Mouse (Mus musculus) adrenal gland (tissue): Measurements from ENCODE around the gene Cdh1.
"Not testable (repeated sequence)": the region's sequence is repeated elsewhere in the genome, so short reads cannot be mapped to it uniquely, and the experiment has no call there.

Source experiments
- intact Hi-C: fragments of 180-260 bp; cut with DNase I; formaldehyde crosslinking; loops from one replicate; pipeline ENCODE4 v1.15.1; 2025
- long read RNA-seq, 2 experiments: library from polyadenylated mRNA; unstranded; transcript quantifications; one replicate each; pipeline ENCODE4 v2.0.0; 2020; ENCODE audit warnings: borderline replicate concordance in 1 of 2; ENCODE audit not compliant: insufficient replicate concordance in 1 of 2

The Cdh1 gene
- long read RNA-seq, experiment 1, result 0 reads
- long read RNA-seq, experiment 2, result 0 reads

DNA sequence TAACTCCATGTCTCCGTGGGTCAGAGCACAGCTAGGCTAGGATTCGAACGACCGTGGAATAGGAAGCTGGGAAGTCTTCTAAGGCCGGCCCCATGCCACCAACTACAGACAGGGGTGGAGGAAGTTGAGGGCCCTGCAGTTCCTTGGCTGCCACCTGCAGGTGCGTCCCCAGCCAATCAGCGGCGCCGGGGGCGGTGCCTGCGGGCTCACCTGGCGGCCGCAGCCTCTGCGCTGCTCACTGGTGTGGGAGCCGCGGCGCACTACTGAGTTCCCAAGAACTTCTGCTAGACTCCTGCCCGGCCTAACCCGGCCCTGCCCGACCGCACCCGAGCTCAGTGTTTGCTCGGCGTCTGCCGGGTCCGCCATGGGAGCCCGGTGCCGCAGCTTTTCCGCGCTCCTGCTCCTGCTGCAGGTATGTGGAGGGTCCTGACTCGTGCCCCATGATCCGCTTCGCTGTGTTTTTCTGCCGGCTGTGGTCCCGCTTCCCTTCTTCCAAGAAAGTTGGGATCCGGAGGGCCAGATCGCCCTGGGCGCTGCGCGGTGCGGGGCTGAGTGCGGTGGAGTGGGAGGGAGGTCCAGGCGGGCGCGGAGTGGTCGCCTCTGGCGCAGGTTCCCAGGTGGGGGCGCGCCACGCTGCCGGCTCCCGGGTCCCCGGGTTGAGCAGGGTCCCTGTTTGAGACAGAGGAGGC is at the start of gene Cdh1:
Gene Cdh1 (plus strand): TSS at position 221 of the 689 bp plus-strand sequence.
- intact Hi-C loops, result no loop called here

DNA sequence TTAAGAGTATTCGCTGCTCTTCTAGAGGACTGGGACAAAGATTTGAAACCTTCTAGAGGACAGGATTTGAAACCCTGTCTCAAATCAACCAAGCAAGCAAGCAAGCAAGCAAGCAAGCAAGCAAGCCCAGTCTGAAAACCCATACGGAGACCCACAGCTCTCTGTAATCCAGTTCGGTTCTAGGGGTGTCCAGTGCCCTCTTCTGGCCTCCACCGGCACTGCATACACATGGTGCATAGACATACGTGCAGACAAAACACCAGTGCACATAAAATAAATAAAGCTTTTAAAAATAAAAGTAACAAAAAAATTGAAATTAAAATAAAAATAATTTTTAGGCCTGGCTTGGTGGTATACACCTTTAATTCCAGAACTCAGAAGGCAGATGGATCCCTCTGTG is 49.1 kb upstream of the Cdh1 start:
- intact Hi-C loops, result no loop called here

DNA sequence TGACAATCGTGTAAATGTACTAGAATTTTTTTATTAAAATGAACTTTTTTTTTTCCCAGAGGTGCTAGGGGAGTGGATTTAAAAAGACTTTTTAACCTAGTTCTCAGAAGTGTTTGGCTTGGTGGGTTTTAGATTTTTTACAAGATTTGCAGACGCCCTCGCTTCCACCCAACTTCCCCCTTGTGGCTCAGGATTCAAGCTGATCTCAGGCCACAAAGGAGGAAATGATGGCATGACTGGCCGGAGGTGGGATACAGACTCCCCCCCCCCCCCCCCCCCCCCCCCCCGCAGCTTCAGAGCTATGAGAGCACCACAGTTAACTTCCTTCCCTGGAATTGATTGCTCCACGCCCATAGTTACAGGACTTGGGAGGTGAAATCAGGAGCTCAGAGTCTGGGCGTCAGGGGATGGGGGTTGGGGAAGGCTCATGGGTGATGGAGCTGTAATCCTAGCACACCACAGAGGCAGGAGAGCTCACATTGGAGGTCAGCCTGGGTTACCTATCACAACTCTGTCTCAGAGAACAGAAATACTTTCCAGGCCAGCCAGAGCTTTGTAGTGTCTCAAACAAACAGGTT is 47.0 kb upstream of the Cdh1 start:
- intact Hi-C loops, result no loop called here

DNA sequence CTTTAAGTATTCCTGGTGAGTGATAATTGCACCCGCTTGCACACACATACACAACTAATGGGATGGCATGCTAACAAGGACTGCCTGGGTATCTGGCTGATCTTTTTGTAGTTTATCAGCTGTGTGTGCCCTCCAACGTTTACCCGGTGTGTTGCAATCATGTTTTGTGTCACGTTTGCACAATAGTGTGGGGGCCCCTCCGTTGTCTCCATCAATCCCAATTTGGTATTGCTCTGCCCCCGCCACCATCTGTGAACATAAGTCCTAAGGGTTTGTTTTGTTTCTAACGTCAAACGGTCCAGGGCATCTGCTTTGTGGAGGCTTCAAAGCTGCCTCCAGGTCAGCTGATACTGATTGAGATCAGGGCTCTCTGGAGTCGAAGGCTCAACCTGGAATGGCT is 43.3 kb upstream of the Cdh1 start:
- intact Hi-C loops, result no loop called here

DNA sequence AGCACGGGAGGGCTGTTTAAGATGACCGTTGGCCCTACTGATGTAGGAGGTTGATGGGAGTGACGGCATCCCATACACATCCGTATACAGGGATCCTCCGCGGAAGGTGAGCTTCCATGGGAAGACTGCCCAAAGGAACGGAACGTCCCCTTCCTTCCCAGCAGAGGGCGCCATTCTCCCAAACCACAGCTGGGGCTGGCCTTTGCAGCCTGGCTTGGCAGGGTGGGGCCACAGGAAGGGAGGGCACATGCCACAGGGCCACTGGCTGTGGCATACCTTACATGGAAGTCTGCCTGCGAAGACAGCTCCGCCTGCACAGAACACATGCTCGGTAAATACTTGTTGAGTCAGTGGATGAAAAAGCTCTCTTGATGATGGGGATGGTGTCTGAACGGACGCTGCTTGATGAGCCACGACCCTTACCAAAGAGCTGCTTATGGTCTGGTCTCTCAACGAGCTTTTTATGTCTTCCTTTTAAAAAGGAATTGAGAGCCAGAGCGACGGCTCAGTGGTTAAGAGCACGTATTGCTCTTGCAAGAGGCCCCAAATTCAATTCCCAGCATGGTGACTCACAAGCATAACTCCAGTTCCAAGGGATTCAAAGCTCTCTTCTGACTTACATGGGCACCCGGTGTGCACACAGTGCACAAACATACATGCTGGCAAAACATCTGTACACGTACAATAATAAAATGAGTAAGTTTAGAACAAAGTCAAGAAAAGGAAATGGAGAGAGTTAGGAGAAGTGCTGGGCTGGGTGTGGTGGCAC is 41.9 kb upstream of the Cdh1 start:
- intact Hi-C loops, result loop anchor here (1.0 kb wide), 1 partner anchor 86 kb away; no protein-coding TSS in a partner anchor

DNA sequence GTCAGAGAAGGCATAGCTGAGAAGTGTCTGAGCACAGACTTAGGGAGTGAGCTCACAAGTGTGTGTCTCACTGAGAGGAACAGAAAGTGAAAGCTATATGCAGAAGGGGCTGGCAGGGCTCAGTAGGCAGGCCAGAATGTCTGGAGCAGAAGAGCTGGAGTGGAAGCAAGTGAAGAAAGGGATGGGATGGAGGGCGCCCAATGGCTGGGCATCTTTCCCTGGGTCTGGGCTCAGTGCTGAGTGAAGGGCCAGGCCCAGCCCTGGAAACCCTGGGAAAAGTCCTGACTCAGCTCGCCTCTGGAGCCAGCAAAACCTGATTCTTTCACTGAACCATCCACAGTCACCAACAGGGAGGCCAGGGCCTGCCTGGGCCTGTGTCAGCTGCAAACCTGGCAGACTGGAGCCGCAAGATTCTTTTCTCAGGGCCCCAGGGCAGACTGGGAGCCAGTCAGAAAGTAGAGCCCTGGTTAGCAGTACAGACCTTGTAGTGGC is 39.4 kb upstream of the Cdh1 start:
- intact Hi-C loops, result no loop called here

DNA sequence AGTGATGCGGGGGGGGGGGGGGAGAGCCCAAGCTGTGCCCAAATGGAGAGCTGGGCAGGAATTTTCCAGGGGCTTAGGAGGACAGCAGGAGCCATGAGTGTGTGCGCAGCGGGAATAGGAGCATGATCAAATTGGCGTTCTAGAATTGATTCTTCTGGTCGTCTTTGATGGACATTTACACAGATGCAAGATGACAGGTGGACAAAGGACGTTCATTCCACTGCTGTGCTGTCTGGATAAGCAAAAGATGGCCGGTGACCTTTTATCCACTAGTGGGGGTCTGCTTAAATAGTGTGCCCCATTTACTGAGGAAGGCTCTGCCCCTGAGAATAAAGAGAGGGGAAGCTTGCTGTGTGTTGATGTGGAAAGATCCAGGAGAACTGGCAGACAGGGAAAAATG is 34.1 kb upstream of the Cdh1 start:
- intact Hi-C loops, result no loop called here

DNA sequence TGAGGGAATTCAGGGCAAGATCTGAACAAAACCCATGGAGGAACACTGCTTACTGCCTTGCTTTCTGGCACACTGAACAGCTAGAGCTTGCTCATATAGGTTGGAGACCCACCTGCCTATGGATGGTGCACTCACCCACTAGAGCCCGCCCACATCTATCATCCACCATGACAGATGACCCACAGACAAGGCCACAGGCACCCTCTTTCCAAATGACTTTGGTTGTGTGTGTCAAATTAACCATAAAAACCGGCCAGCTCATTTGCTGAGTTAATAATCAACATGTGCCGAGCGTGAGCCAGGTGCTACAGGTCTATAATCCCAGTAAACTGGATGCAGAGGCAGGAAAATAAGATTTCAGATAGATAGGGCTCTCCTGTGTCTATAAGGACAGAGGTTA is 32.8 kb upstream of the Cdh1 start:
- intact Hi-C loops, result no loop called here

DNA sequence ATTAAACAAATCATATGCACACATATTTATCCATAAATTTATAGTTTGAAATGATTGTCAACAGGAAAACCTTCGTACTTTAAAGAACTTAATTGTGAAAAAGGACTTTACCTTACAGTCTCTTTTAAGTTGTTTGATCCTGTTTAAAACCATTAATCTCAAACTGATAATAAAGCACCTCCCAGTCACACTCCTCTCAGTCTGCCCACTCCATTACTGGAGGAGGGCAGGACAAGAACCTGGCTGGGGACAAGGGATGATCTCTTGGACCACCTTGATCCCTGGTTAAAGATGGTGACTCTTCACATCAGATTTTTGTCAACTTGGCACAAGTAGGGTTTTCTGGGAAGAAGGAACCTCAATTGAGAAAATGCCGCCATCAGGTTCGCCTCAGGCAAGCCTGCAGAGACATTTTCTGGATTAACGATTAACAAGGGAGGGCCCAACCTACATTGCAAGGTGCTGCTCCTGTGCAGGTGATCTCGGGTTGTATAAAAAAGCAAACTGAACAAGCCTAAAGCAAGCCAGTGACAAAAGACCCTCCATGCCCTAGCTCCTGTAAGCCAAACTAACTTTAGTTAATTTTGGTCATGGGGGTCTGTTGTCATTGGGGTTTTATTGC is 31.5 kb upstream of the Cdh1 start:
- intact Hi-C loops, result no loop called here

DNA sequence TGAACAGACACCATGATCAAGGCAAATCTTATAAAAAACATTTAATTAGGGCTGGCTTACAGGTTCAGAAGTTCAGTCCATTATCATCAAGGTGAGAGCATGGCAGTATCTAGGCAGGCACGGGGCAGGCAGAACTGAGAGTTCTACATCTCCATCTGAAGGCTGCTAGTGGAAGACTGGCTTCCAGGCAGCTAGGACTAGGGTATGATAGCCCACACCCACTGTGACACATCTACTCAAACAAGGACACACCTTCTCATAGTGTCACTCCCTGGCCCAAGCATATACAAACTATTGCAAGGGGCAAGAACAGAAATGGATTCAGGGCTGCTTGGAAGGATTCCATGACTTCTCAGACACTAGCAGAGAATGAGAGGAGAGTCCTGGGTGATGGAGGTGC is 31.0 kb upstream of the Cdh1 start:
- intact Hi-C loops, result not testable (repeated sequence)

DNA sequence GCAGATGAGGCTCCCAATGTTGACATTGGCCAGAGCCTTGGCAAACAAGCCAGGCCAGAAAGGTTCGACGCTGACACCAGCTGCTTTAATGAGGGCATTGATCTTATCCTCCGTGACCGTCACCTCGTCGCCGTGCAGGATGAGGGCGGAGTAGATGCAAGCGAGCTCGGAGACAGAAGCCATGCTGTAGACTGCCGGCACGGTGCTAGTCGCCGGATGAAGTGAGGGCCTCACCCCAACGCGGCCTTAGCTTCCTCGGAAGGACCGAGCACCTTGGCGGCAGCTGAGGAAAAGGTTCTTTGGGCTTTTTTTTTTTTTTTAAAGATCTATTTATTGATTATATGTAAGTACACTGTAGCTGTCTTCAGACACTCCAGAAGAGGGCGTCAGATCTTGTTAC is 30.0 kb upstream of the Cdh1 start, which contains the start of gene Gm10073:
Gene Gm10073 (minus strand): TSS at position 294 of the 400 bp plus-strand sequence.
- intact Hi-C loops, result not testable (repeated sequence)

DNA sequence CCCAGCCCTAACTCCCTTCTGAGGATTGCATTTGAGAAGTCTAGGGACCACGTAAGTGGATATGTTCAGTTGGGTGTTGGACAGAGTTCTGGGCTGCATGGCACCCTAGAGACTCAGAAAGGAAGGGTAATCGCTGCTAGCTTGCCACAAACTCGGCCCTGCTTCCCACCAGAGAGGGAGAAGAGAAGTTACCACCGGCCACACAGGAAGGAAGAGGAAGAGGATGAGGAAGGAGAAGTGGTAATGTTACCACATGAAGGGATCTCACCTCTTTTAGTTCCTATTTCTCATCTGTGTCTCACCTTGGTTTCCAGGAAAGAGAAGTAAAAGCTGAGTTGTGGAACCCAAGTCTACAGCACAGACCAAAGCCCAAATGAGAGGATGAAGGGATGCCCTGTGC is 28.9 kb upstream of the Cdh1 start:
- intact Hi-C loops, result no loop called here

DNA sequence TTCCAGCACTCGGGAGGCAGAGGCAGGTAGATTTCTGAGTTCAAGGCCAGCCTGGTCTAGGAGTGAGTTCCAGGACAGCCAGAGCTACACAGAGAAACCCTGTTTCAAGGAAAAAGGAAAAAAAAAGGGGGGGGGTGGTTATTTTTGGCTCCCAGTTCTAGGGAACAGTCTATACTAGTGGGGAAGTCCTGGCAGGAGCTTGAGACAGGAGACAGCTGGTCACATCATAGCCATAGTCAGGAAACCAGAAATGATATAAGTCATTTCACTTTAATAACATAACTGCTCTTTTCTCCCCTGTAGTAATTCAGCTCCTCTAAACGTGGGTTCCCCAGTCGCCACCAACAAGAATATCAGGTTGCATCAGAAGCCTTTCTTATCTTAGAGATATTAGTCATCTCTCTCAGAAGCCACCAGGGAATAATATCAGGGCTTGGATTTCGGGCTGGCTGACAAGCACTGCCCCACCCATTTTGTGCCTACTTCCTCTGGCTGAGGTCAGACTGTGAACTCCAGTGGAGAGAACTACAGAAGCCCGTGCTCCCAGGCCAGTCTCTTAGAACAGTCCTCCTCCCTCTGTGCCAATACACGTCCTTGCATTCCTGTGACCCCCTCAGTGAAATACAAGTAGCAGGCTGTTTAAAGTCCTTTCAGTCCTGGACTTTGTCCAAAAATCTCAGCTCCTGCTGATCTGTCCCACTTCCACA is 26.1 kb upstream of the Cdh1 start:
- intact Hi-C loops, result no loop called here

DNA sequence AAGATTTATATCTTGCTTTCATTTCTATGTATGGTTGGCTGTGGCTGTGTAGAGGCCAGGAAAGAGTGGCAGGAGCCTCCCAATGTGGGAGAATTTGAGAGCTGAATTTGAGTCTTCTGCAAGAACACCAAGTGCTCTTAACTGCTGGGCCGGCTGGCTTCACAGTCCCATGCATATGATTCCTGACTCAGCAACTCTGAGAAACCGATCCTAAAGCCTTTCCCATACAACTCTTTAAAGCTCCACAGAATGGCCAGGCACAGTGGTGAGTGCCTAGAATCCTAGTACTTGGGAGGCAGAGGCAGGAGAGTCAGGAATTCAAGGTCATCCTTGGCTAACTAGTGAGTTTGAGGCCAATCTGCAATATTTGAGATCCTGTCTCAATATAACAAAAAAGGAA is 23.6 kb upstream of the Cdh1 start:
- intact Hi-C loops, result no loop called here

DNA sequence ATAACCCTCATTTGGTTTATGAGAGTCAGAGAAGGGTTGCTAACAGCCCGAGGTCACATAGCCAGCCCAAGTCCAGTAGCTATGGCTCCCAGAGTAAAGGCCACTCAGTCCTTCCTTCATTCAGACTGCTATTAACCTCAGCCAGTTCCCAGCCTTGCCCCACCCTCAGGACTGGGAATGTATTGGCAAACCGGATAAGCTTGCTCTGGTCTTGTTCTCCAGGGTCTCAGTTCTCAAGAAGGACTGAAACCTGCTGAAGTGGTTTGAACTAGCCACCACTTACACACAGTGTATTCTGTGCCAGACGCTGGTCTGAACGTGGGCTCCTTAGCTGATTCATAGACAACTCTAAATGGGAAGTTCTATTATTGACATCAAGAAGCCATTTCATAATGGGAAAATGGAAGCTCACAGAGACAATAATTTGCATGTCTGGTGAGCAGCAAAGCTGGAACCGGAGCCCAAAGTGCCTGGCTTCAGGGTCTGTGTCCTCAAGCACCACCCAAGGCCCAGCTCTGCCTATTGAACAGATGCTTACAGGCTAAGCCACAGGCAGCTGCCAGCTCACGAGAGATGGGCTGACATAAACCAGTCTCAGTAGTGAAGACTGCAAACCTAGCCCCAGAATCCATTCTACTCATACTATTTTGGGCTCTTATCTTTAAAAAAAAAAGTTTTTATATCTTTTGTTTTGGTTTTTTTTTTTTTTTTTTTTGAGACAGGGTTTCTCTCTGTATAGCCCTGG is 21.6 kb upstream of the Cdh1 start:
- intact Hi-C loops, result no loop called here

DNA sequence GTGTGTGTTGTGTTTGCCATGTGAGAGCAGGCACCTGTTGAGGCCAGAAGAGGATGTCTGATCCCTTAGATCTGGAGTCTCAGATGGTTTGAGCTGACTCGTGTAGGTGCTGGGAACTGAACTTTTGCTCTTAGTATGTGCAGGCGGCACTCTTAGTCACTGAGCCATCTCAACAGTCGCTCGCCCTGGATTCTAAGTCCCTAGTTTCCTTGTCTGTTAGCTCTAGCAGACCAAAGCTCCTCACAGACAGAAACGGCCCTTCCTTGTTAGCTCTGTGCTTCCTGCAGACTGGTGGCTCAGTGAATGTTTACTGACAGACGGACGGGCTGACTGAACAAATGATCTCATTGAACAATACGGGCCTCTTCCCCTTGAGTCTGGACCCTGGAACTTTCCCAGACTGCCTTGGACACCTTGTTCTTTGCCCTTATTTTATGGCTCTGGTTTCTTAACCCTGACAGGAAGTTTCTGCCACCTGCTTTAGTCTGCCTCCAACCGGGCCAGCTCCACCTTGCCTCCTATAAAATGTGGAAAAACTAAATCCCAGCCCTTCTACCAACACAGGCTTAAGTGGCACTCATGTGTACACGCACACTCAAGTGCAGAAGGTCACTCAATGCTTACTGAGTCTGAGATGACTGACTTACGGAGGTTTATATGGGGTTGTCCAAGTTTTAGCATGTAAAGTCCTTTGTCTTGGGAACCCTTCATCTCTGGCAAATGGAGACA is 18.0 kb upstream of the Cdh1 start:
- intact Hi-C loops, result no loop called here

DNA sequence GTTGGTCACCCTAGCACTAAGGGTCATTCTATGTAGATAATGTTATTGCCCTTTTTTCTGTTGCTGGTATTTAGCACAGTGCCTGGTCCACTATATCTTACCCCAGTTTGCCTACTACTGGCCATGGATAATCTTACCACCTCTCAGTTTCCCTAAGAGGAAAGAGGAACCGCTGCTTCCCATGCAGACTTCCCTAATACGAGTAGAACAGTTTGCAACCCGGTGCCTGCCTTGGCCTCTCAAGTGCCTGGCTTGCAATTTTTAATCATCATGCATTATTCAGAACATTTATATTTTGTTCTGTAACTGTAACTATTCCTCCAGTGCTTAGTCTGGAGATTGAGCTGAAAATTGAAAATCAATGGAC is 17.5 kb upstream of the Cdh1 start:
- intact Hi-C loops, result no loop called here

DNA sequence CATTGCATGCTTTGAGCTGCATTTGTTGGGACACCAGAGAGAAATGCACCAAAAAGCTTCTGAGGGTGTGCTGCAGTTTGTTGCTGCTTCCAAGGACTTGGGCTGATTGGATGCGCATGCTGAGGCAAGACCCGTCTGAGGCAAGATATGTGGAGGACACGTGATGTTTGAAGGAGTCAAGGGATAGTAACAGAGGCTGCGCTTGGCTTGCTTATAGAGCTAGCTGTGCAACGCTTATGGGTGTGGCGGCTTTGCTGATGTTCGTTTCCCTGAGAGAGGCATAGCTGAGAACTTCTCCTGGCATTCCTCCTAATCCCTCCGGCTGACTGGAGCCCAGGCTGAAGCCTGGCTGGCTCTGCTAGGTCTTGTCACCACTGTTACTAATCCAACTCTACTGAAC is 16.3 kb upstream of the Cdh1 start:
- intact Hi-C loops, result no loop called here

DNA sequence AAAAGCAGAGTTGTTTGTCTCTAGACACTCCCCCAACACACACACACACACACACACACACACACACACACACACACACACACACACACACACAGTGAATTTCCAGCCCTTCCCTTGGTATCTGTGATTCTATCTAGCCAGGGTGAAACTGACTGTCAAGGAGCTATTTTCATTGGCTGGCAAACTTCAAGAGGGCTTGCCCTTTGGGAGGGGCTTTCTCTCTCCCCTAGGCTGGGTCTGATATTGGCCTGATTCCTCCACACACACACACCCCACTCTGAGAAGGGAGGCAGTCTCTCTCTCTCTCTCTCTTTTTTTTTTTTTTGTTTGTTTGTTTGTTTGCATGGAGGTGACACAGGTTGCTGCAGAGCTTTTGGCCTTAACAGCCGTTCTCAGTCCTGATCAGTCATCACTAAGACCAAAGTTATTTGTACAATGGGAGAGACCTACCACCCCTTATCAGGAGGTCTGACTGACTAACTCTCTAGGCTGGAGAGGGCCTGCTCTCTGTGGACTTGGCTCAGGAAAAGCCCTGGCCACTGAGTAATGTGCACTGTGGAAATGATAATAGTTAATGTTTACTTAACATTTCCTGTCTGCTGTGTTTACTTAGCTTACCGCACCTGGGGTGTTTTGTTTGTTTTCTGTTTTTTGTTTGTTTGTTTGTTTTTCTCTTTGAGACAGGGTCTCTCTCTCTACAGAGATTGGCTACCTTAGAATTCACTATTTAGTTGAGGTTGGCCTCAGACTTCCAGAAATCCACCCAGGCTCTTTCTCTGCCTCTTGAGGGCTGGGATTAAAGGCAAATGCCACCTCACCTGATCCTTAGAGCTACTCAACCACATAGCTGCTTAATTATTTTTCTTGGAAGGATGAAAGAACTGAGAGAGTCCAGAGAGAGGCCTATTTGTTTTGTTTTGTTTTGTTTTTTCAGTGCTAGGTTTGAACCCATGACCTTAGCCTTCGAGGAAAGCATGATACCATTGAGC is 14.4 kb upstream of the Cdh1 start:
- intact Hi-C loops, result no loop called here
